17 mouse cellular contexts compared by ENCODE assay signal in the genomic region with DNA sequence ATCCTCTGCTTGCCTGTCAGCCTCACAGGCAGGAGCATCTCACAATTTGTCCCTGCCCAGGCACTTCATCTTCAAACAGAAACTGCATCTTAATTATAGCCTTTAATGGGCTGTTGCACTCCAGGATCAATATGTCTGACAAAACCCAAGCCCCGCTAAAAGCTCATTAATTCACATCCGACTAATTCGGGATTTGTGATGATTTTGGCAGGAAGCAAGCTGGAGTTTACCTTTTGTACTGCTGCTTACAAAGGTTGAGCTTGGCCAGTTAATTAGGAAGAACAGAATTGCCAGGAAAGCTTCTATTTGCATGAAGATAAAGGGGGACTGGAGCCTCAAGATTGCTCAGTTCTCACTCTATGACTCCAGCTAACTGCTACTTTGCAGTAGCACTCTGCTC.
DNase-seq lines count a peak whose midpoint lies in the region; ATAC-seq and TF ChIP-seq lines count a peak whose summit lies in the region.
"Had no signal": no experiment of that assay in that cellular context is flagged by ENCODE, and none has a peak within 500 bp of the region (broad histone marks: within the 10 kb centered on the region; RNA-seq: fewer than 3 reads in every experiment).

No protein-coding gene starts in this region.

- H3K4me2 ChIP-seq in lung, embryonic 14.5 days, result no peak overlapping the region
- H3K4me2 ChIP-seq in forebrain, embryonic 12.5 days, result no peak overlapping the region
- H3K4me2 ChIP-seq in hindbrain, embryonic 16.5 days (ENCODE audit: low read length), result no peak overlapping the region
- H3K4me2 ChIP-seq: heart, embryonic 11.5 days; limb, embryonic 15.5 days; lung, embryonic 15.5 days; neural tube, embryonic 15.5 days had no signal

- H3K27me3 ChIP-seq in lung, embryonic 14.5 days (ENCODE audit: insufficient read depth, low read length), result no peaks in the 10 kb centered on the region
- peaks cover 44% of the 10 kb centered on the region for H3K27me3 ChIP-seq in forebrain, embryonic 12.5 days
- H3K27me3 ChIP-seq in hindbrain, embryonic 16.5 days (replicated peaks; ENCODE audit: control insufficient read depth, insufficient read depth, low read length), result no peaks in the 10 kb centered on the region
- H3K27me3 ChIP-seq: limb, embryonic 15.5 days; lung, embryonic 15.5 days; neural tube, embryonic 15.5 days had no signal

- H3K4me3 ChIP-seq in lung, embryonic 14.5 days (ENCODE audit: low read depth, low read length), result no peak overlapping the region
- H3K4me3 ChIP-seq in forebrain, embryonic 12.5 days (replicated peaks), result no peak overlapping the region
- H3K4me3 ChIP-seq in hindbrain, embryonic 16.5 days (ENCODE audit: low read length), result no peak overlapping the region
- H3K4me3 ChIP-seq: erythroblast, embryonic 14.5 days; limb, embryonic 15.5 days; lung, embryonic 15.5 days; neural tube, embryonic 15.5 days had no signal

- no peak for ATAC-seq in lung, embryonic 14.5 days (ENCODE audit: insufficient read depth)
- peak; percentile 80; the same call in 1 of the 2 replicates for ATAC-seq in forebrain, embryonic 12.5 days (ENCODE audit: low FRiP score)
- ATAC-seq in hindbrain, embryonic 16.5 days, result no peak

- no peak overlapping the region for H3K9ac ChIP-seq in lung, embryonic 14.5 days
- no peak overlapping the region for H3K9ac ChIP-seq in forebrain, embryonic 12.5 days
- H3K9ac ChIP-seq in hindbrain, embryonic 16.5 days (ENCODE audit: low read depth, low read length), result no peak overlapping the region
- H3K9ac ChIP-seq: limb, embryonic 15.5 days; lung, embryonic 15.5 days; neural tube, embryonic 15.5 days had no signal

- peak; percentile 2 for DNase-seq in lung, embryonic 14.5 days
- no peak for DNase-seq in lung, postnatal 36 days
- DNase-seq in layer of hippocampus, adult 9-11 months, result peak; percentile 26
- DNase-seq in retina, postnatal 1 day, result peak; percentile 47
- DNase-seq in thymus, postnatal 10 days (ENCODE audit: low spot score in 2 of 2), result no peak
- no peak for DNase-seq in testis, postnatal 14 days (ENCODE audit: low spot score)
- DNase-seq: cerebellum, postnatal 36 days; gastrocnemius, postnatal 14 days; kidney, adult 2 months; thymus, postnatal 36 days had no signal

- 27% methylated on average over 3 of the region's 3 CpGs for WGBS in lung, embryonic 14.5 days
- 3% methylated on average over 3 of the region's 3 CpGs for WGBS in forebrain, embryonic 12.5 days
- 17% methylated on average over 3 of the region's 3 CpGs for WGBS in hindbrain, embryonic 16.5 days

- no peak overlapping the region for H3K27ac ChIP-seq in lung, embryonic 14.5 days (ENCODE audit: low read depth)
- H3K27ac ChIP-seq in forebrain, embryonic 12.5 days, result no peak overlapping the region
- no peak overlapping the region for H3K27ac ChIP-seq in hindbrain, embryonic 16.5 days (ENCODE audit: low read depth, low read length)
- H3K27ac ChIP-seq: limb, embryonic 15.5 days; lung, embryonic 15.5 days; neural tube, embryonic 15.5 days had no signal

- H3K4me1 ChIP-seq in lung, embryonic 14.5 days (ENCODE audit: insufficient read depth), result no peaks in the 10 kb centered on the region
- H3K4me1 ChIP-seq in forebrain, embryonic 12.5 days, result peaks cover 9% of the 10 kb centered on the region
- H3K4me1 ChIP-seq in hindbrain, embryonic 16.5 days (ENCODE audit: control insufficient read depth, insufficient read depth, low read depth, low read length), result no peaks in the 10 kb centered on the region
- H3K4me1 ChIP-seq: limb, embryonic 15.5 days; lung, embryonic 15.5 days; neural tube, embryonic 15.5 days had no signal

- no peak for TF ChIP-seq CTCF in lung, embryonic 14.5 days (IDR thresholded peaks at IDR 0.05; ENCODE audit: low read depth)

- no peaks in the 10 kb centered on the region for H3K36me3 ChIP-seq in lung, embryonic 14.5 days (ENCODE audit: insufficient read depth)
- no peaks in the 10 kb centered on the region for H3K36me3 ChIP-seq in forebrain, embryonic 12.5 days (replicated peaks)
- H3K36me3 ChIP-seq in hindbrain, embryonic 16.5 days (ENCODE audit: control insufficient read depth, insufficient read depth, low read length), result no peaks in the 10 kb centered on the region
- H3K36me3 ChIP-seq: limb, embryonic 15.5 days; lung, embryonic 15.5 days; neural tube, embryonic 15.5 days had no signal

- H3K9me3 ChIP-seq in lung, embryonic 14.5 days (ENCODE audit: low read depth, low read length), result no peaks in the 10 kb centered on the region
- H3K9me3 ChIP-seq in forebrain, embryonic 12.5 days, result no peaks in the 10 kb centered on the region
- no peaks in the 10 kb centered on the region for H3K9me3 ChIP-seq in hindbrain, embryonic 16.5 days (ENCODE audit: control insufficient read depth, low read length)
- H3K9me3 ChIP-seq: limb, embryonic 15.5 days; lung, embryonic 15.5 days; neural tube, embryonic 15.5 days had no signal

Comparison
In these comparisons a context has a peak if more than half of its experiments do, and no peak if none do; other contexts are left out.
1. DNase-seq: peak in lung, embryonic 14.5 days (single experiment), layer of hippocampus, adult 9-11 months (single experiment) and retina, postnatal 1 day (single experiment); none in lung, postnatal 36 days (single experiment), thymus, postnatal 10 days (0 of 2) and testis, postnatal 14 days (single experiment).